Mouse (Mus musculus) limb, embryonic 13.5 days (tissue): ENCODE results near the gene B4galnt4. TPM values are rescaled to one million over a fixed set of nuclear protein-coding genes. Genes with fewer than 3 reads are reported as not detected.

Source experiments
- ATAC-seq: fragments of 200-750 bp; cut with Nextera tagmentation; 2 replicates; pipeline ENCODE4 v1.8.0; 2017; ENCODE audit warnings: low read depth, moderate number of reproducible peaks, moderate TSS enrichment; ENCODE audit not compliant: low FRiP score
- H3K27ac ChIP-seq: fragments of 300-500 bp; sonication (generic); 2 replicates; pipeline ENCODE4 v1.5.1; 2015; ENCODE audit warnings: inconsistent platforms, mild to moderate bottlenecking, moderate library complexity
- H3K27me3 ChIP-seq: fragments of 300-500 bp; sonication (generic); 2 replicates; pipeline ENCODE4 v1.6.1; 2015; ENCODE audit warnings: mild to moderate bottlenecking, inconsistent platforms
- H3K36me3 ChIP-seq: fragments of 300-500 bp; sonication (generic); 2 replicates; pipeline ENCODE4 v1.6.1; 2015; ENCODE audit warnings: inconsistent platforms, mild to moderate bottlenecking, moderate library complexity
- H3K4me1 ChIP-seq: fragments of 300-500 bp; sonication (generic); 2 replicates; pipeline ENCODE4 v1.6.1; 2015; ENCODE audit warnings: inconsistent platforms
- H3K4me2 ChIP-seq: fragments of 300-500 bp; sonication (generic); replicated peaks from 2 replicates; pipeline ENCODE4 v1.6.1; 2015; ENCODE audit warnings: inconsistent platforms, mild to moderate bottlenecking, moderate library complexity
- H3K4me3 ChIP-seq: fragments of 300-500 bp; sonication (generic); 2 replicates; pipeline ENCODE4 v1.5.1; 2015; ENCODE audit warnings: moderate library complexity, mild to moderate bottlenecking, inconsistent platforms
- H3K9ac ChIP-seq: fragments of 300-500 bp; sonication (generic); 2 replicates; pipeline ENCODE4 v1.6.1; 2015; ENCODE audit warnings: mild to moderate bottlenecking, inconsistent platforms
- H3K9me3 ChIP-seq: fragments of 300-500 bp; sonication (generic); 2 replicates; pipeline ENCODE4 v1.6.1; 2016; ENCODE audit warnings: inconsistent platforms
- WGBS: fragments of 180-500 bp; shearing (Covaris S2); methylation state at CpG from one replicate; pipeline ENCODE4 v1.1.7; 2015; 5-methylcytosine and 5-hydroxymethylcytosine counted together
- polyA plus RNA-seq: library from polyadenylated mRNA; unstranded; fragments of >200 nt; fragmentation: Nextera tagmentation; extraction: Ambion mirVana; gene quantifications from 2 replicates; pipeline ENCODE4 v1.2.1, GENCODE M21; 2015

The B4galnt4 gene
- polyA plus RNA-seq, 1 experiment from 2014 or later: 21.5 TPM

GRCm38 (mm10) chr7:141048226-141049218, 12.4 kb upstream of the B4galnt4 start:
- H3K27ac ChIP-seq: peak overlapping the region; percentile 80
- peak overlapping the region; percentile 53 for H3K9ac ChIP-seq
- peaks cover 20% of the 10 kb centered on the region for H3K4me1 ChIP-seq
- peak overlapping the region; percentile 68 for H3K4me2 ChIP-seq
- no peaks in the 10 kb centered on the region for H3K36me3 ChIP-seq
- peak; percentile 90 for ATAC-seq
- peaks cover 5% of the 10 kb centered on the region; the same call in 1 of the 2 replicates for H3K9me3 ChIP-seq
- H3K4me3 ChIP-seq: peak overlapping the region; percentile 39
- WGBS: 9% methylated on average over 21 of the region's 21 CpGs
- H3K27me3 ChIP-seq: no peaks in the 10 kb centered on the region

- no peak overlapping the region for H3K4me2 ChIP-seq
- no peak for ATAC-seq
- peaks cover 20% of the 10 kb centered on the region for H3K4me1 ChIP-seq
- WGBS: 73% methylated on average over 2 of the region's 2 CpGs
- H3K27ac ChIP-seq: no peak overlapping the region
- no peak overlapping the region for H3K9ac ChIP-seq
- no peaks in the 10 kb centered on the region for H3K36me3 ChIP-seq
- H3K4me3 ChIP-seq: no peak overlapping the region
- peaks cover 5% of the 10 kb centered on the region; the same call in 1 of the 2 replicates for H3K9me3 ChIP-seq
- H3K27me3 ChIP-seq: no peaks in the 10 kb centered on the region
Observed at GRCm38 (mm10) chr7:141049326-141049725, 11.6 kb upstream of the B4galnt4 start.

- H3K9ac ChIP-seq: no peak overlapping the region
- H3K4me3 ChIP-seq: no peak overlapping the region
- WGBS: 72% methylated on average over 17 of the region's 17 CpGs
- ATAC-seq: no peak
- H3K27ac ChIP-seq: no peak overlapping the region
- peaks cover 10% of the 10 kb centered on the region; the same call in 1 of the 2 replicates for H3K9me3 ChIP-seq
- peaks cover 20% of the 10 kb centered on the region for H3K4me1 ChIP-seq
- no peaks in the 10 kb centered on the region for H3K36me3 ChIP-seq
- no peaks in the 10 kb centered on the region for H3K27me3 ChIP-seq
- no peak overlapping the region for H3K4me2 ChIP-seq
Observed at GRCm38 (mm10) chr7:141051060-141051685, 9.7 kb upstream of the B4galnt4 start.

- no peaks in the 10 kb centered on the region for H3K27me3 ChIP-seq
- H3K36me3 ChIP-seq: no peaks in the 10 kb centered on the region
- H3K4me1 ChIP-seq: peaks cover 14% of the 10 kb centered on the region
- no peak overlapping the region for H3K27ac ChIP-seq
- peaks cover 10% of the 10 kb centered on the region; the same call in 1 of the 2 replicates for H3K9me3 ChIP-seq
- H3K9ac ChIP-seq: no peak overlapping the region
- no peak overlapping the region for H3K4me3 ChIP-seq
- ATAC-seq: no peak
- H3K4me2 ChIP-seq: no peak overlapping the region
- 87% methylated on average over 4 of the region's 4 CpGs for WGBS
Observed at GRCm38 (mm10) chr7:141052016-141052415, 8.9 kb upstream of the B4galnt4 start.

GRCm38 (mm10) chr7:141052421-141052820, 8.5 kb upstream of the B4galnt4 start:
- ATAC-seq: no peak
- 80% methylated on average over 2 of the region's 2 CpGs for WGBS
- Histone ChIP-seq H3K4me2 (no peak overlapping the region), H3K4me3 (no peak overlapping the region), H3K9ac (no peak overlapping the region), H3K27me3 (no peaks in the 10 kb centered on the region), H3K4me1 (peaks cover 10% of the 10 kb centered on the region), H3K9me3 (peaks cover 10% of the 10 kb centered on the region; the same call in 1 of the 2 replicates), H3K36me3 (no peaks in the 10 kb centered on the region), H3K27ac (no peak overlapping the region)

- no peak overlapping the region for H3K4me2 ChIP-seq
- H3K9me3 ChIP-seq: peaks cover 6% of the 10 kb centered on the region; the same call in 1 of the 2 replicates
- peaks cover 7% of the 10 kb centered on the region for H3K4me1 ChIP-seq
- no peak overlapping the region for H3K9ac ChIP-seq
- H3K27ac ChIP-seq: no peak overlapping the region
- H3K4me3 ChIP-seq: no peak overlapping the region
- 79% methylated on average over 4 of the region's 4 CpGs for WGBS
- no peaks in the 10 kb centered on the region for H3K27me3 ChIP-seq
- no peaks in the 10 kb centered on the region for H3K36me3 ChIP-seq
- ATAC-seq: no peak
Observed at GRCm38 (mm10) chr7:141055785-141056184, 5.1 kb upstream of the B4galnt4 start.

GRCm38 (mm10) chr7:141056976-141057375, 3.9 kb upstream of the B4galnt4 start:
- Histone ChIP-seq H3K9me3 (peaks cover 6% of the 10 kb centered on the region; the same call in 1 of the 2 replicates), H3K4me1 (peaks cover 14% of the 10 kb centered on the region), H3K27me3 (no peaks in the 10 kb centered on the region), H3K9ac (no peak overlapping the region), H3K36me3 (no peaks in the 10 kb centered on the region), H3K27ac (no peak overlapping the region), H3K4me2 (no peak overlapping the region), H3K4me3 (no peak overlapping the region)
- 86% methylated on average over 6 of the region's 6 CpGs for WGBS
- ATAC-seq: no peak

GRCm38 (mm10) chr7:141057541-141057940, 3.4 kb upstream of the B4galnt4 start:
- Histone ChIP-seq H3K9me3 (peaks cover 6% of the 10 kb centered on the region; the same call in 1 of the 2 replicates), H3K27me3 (no peaks in the 10 kb centered on the region), H3K4me3 (no peak overlapping the region), H3K4me2 (no peak overlapping the region), H3K36me3 (no peaks in the 10 kb centered on the region), H3K4me1 (peaks cover 20% of the 10 kb centered on the region), H3K27ac (no peak overlapping the region), H3K9ac (no peak overlapping the region)
- ATAC-seq: no peak
- 94% methylated on average over 1 of the region's 1 CpGs for WGBS

GRCm38 (mm10) chr7:141058601-141059341, 2.1 kb upstream of the B4galnt4 start:
- Histone ChIP-seq H3K4me2 (no peak overlapping the region), H3K27ac (no peak overlapping the region), H3K36me3 (peaks cover 5% of the 10 kb centered on the region), H3K4me1 (peaks cover 20% of the 10 kb centered on the region), H3K9ac (no peak overlapping the region), H3K9me3 (peaks cover 6% of the 10 kb centered on the region; the same call in 1 of the 2 replicates), H3K27me3 (no peaks in the 10 kb centered on the region), H3K4me3 (no peak overlapping the region)
- no peak for ATAC-seq
- WGBS: 87% methylated on average over 14 of the region's 14 CpGs

- no peaks in the 10 kb centered on the region for H3K27me3 ChIP-seq
- peaks cover 6% of the 10 kb centered on the region; the same call in 1 of the 2 replicates for H3K9me3 ChIP-seq
- H3K4me3 ChIP-seq: peak overlapping the region; percentile 77
- H3K36me3 ChIP-seq: peaks cover 17% of the 10 kb centered on the region
- H3K9ac ChIP-seq: peak overlapping the region; percentile 91
- 72% methylated on average over 2 of the region's 2 CpGs for WGBS
- H3K4me1 ChIP-seq: peaks cover 20% of the 10 kb centered on the region
- H3K4me2 ChIP-seq: peak overlapping the region; percentile 93
- ATAC-seq: no peak
- no peak overlapping the region for H3K27ac ChIP-seq
Observed at GRCm38 (mm10) chr7:141059929-141060328, 975 bp upstream of the B4galnt4 start.

GRCm38 (mm10) chr7:141061269-141061692, 377 bp downstream of the B4galnt4 start:
- H3K4me1 ChIP-seq: peaks cover 20% of the 10 kb centered on the region
- H3K4me3 ChIP-seq: peak overlapping the region; percentile 77
- ATAC-seq: peak; percentile 55; the same call in 1 of the 2 replicates
- peaks cover 30% of the 10 kb centered on the region for H3K36me3 ChIP-seq
- no peaks in the 10 kb centered on the region for H3K27me3 ChIP-seq
- peak overlapping the region; percentile 22; the same call in 1 of the 2 replicates for H3K27ac ChIP-seq
- under 1% methylated on average over 37 of the region's 37 CpGs for WGBS
- H3K9ac ChIP-seq: peak overlapping the region; percentile 91
- peak overlapping the region; percentile 93 for H3K4me2 ChIP-seq
- no peaks in the 10 kb centered on the region for H3K9me3 ChIP-seq
